ENCODE assay signal across 21 mouse cellular contexts in the genomic region with DNA sequence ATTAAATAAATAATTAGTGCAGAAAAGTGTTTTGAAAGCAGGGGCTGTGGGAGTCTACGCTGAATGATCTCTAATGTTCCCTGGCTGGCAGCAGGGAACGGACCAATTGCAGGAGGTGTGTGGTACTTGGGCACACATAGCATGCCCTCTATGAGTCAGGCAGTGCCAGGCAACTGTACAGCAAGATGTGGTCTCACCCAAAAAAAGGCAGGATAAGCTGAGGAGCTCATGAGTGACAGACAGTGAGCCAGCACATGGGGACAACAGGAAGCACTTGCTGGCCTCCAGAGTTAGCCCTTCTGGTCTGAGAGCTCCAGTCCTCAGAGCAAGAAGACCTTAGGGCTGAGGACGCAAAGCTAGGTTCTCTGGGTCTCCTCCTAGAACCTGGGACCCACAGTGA.
DNase-seq lines count a peak whose midpoint lies in the region; ATAC-seq lines count a peak whose summit lies in the region.
"Had no signal": no experiment of that assay in that cellular context is flagged by ENCODE, and none has a peak within 500 bp of the region (broad histone marks: within the 10 kb centered on the region; RNA-seq: fewer than 3 reads in every experiment).

No protein-coding gene starts in this region.

- no peaks in the 10 kb centered on the region for H3K9me3 ChIP-seq in liver, embryonic 15.5 days (replicated peaks)
- no peaks in the 10 kb centered on the region for H3K9me3 ChIP-seq in liver, embryonic 11.5 days (ENCODE audit: control insufficient read depth, low read length)
- H3K9me3 ChIP-seq in megakaryocyte, embryonic 14.5 days: peaks cover 7% of the 10 kb centered on the region
- no peaks in the 10 kb centered on the region for H3K9me3 ChIP-seq in forebrain, embryonic 11.5 days (ENCODE audit: control insufficient read depth, low read length)

- H3K4me1 ChIP-seq in liver, embryonic 15.5 days (replicated peaks): peaks cover 34% of the 10 kb centered on the region
- peaks cover 12% of the 10 kb centered on the region for H3K4me1 ChIP-seq in liver, embryonic 11.5 days (replicated peaks; ENCODE audit: control insufficient read depth, insufficient read depth, low read length)
- peaks cover 100% of the 10 kb centered on the region for H3K4me1 ChIP-seq in megakaryocyte, embryonic 14.5 days
- H3K4me1 ChIP-seq in forebrain, embryonic 11.5 days (replicated peaks; ENCODE audit: control insufficient read depth, insufficient read depth, low read length): peaks cover 19% of the 10 kb centered on the region

- 64% methylated on average over 3 of the region's 3 CpGs for WGBS in liver, embryonic 15.5 days (ENCODE audit: insufficient replicate concordance)
- WGBS in liver, embryonic 11.5 days: 75% methylated on average over 3 of the region's 3 CpGs
- WGBS in forebrain, embryonic 11.5 days: 81% methylated on average over 3 of the region's 3 CpGs

- no peak for ATAC-seq in liver, embryonic 15.5 days (ENCODE audit: insufficient read depth)
- ATAC-seq in liver, embryonic 11.5 days (replicated peaks; ENCODE audit: low FRiP score): no peak
- ATAC-seq in megakaryocyte, adult 5-6 weeks (ENCODE audit: poor library complexity, severe bottlenecking): no peak
- no peak for ATAC-seq in forebrain, embryonic 11.5 days (replicated peaks; ENCODE audit: low FRiP score)
- ATAC-seq: activated CD4-positive, CD25-positive, alpha-beta regulatory T cell, adult 4 months; CD4-positive, CD25-positive, alpha-beta regulatory T cell, adult 4 months; Patski had no signal

- H3K4me2 ChIP-seq in liver, embryonic 15.5 days: no peak overlapping the region
- no peak overlapping the region for H3K4me2 ChIP-seq in liver, embryonic 11.5 days
- H3K4me2 ChIP-seq in forebrain, embryonic 11.5 days (ENCODE audit: low read depth, low read length, severe bottlenecking): no peak overlapping the region

- H3K27ac ChIP-seq in liver, embryonic 15.5 days (replicated peaks): 0 out of 2 replicates have a peak overlapping the region, but pooled peaks have one; percentile 21
- H3K27ac ChIP-seq in liver, embryonic 11.5 days (ENCODE audit: low read depth, low read length): no peak overlapping the region
- no peak overlapping the region for H3K27ac ChIP-seq in forebrain, embryonic 11.5 days (ENCODE audit: low read depth, low read length)

- no peak for DNase-seq in liver, embryonic 11.5 days (ENCODE audit: low spot score)
- DNase-seq in 416B (ENCODE audit: low read depth): peak; percentile 92
- DNase-seq in forebrain, embryonic 11.5 days (ENCODE audit: low spot score): no peak
- DNase-seq: adrenal gland, adult 2 months; adrenal gland, adult 8-10 months; adrenal gland, postnatal 10 days; adrenal gland, postnatal 14 days; adrenal gland, postnatal 25 days; adrenal gland, postnatal 36 days; B cell, adult 2 months; cerebellum, adult 11 months; cerebellum, adult 11-12 months; cerebellum, adult 18-20 months; cerebellum, adult 2 months had no signal

- H3K4me3 ChIP-seq in liver, embryonic 15.5 days (replicated peaks): no peak overlapping the region
- no peak overlapping the region for H3K4me3 ChIP-seq in liver, embryonic 11.5 days (ENCODE audit: low read depth, low read length)
- peak overlapping the region; percentile 83 for H3K4me3 ChIP-seq in megakaryocyte, embryonic 14.5 days (replicated peaks)
- no peak overlapping the region for H3K4me3 ChIP-seq in forebrain, embryonic 11.5 days (ENCODE audit: low read depth, low read length)

- no peaks in the 10 kb centered on the region for H3K36me3 ChIP-seq in liver, embryonic 15.5 days (replicated peaks)
- H3K36me3 ChIP-seq in liver, embryonic 11.5 days (ENCODE audit: control insufficient read depth, insufficient read depth, low read length): no peaks in the 10 kb centered on the region
- H3K36me3 ChIP-seq in megakaryocyte, embryonic 14.5 days (replicated peaks; ENCODE audit: low read length): peaks cover 58% of the 10 kb centered on the region
- no peaks in the 10 kb centered on the region for H3K36me3 ChIP-seq in forebrain, embryonic 11.5 days (ENCODE audit: control insufficient read depth, insufficient read depth, low read length)
- H3K36me3 ChIP-seq: G1E had no signal

- no peak overlapping the region for H3K9ac ChIP-seq in liver, embryonic 15.5 days
- H3K9ac ChIP-seq in liver, embryonic 11.5 days (ENCODE audit: low read depth, low read length): no peak overlapping the region
- H3K9ac ChIP-seq in forebrain, embryonic 11.5 days (ENCODE audit: low read length): no peak overlapping the region

- H3K27me3 ChIP-seq in liver, embryonic 15.5 days: no peaks in the 10 kb centered on the region
- no peaks in the 10 kb centered on the region for H3K27me3 ChIP-seq in liver, embryonic 11.5 days (replicated peaks; ENCODE audit: control insufficient read depth, insufficient read depth, low read length)
- H3K27me3 ChIP-seq in megakaryocyte, embryonic 14.5 days (replicated peaks): no peaks in the 10 kb centered on the region
- H3K27me3 ChIP-seq in forebrain, embryonic 11.5 days (ENCODE audit: control insufficient read depth, insufficient read depth, low read length): no peaks in the 10 kb centered on the region
- H3K27me3 ChIP-seq: Patski had no signal
